Mouse (Mus musculus) neutrophil, adult 5-6 weeks (primary cell): ENCODE data around the gene Snd1. TPM values are rescaled to one million over a fixed set of nuclear protein-coding genes. Genes with fewer than 3 reads are reported as not detected.

Source experiments
- ATAC-seq: fragments of 151-379, 151-347 bp; 2 replicates; pipeline ENCODE4 v1.8.0; 2017; ENCODE audit warnings: mild to moderate bottlenecking, moderate TSS enrichment; ENCODE audit not compliant: insufficient number of reproducible peaks, poor library complexity, low FRiP score, severe bottlenecking; ENCODE audit errors: extremely low read depth
- total RNA-seq: library from RNA; stranded (forward); fragments of 200-1000 nt; gene quantifications from 2 replicates; pipeline ENCODE4 v1.2.3, GENCODE M21; 2017

Gene Snd1
- total RNA-seq, 1 experiment from 2014 or later = 44.2 TPM

DNA sequence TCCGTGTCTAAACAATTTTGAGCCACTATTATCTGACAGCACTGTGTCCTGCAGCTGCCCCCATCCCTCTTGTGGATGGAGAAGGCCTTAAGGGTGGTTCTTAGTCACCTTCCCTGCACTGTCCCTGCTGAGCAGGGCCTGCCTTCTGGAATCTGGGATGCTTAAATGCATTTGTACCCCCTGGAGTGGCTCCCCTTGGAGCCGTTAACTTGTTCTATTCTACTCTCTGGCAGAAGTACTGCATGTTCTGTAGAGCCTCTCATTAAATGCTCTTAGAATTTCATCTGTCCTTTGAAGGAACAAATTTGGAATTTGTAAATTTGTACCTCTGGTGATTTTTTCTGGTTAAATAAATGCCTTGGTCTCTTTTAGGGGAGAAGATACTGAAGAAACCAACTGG is 50.6 kb downstream of the Snd1 start:
- no peak for ATAC-seq

DNA sequence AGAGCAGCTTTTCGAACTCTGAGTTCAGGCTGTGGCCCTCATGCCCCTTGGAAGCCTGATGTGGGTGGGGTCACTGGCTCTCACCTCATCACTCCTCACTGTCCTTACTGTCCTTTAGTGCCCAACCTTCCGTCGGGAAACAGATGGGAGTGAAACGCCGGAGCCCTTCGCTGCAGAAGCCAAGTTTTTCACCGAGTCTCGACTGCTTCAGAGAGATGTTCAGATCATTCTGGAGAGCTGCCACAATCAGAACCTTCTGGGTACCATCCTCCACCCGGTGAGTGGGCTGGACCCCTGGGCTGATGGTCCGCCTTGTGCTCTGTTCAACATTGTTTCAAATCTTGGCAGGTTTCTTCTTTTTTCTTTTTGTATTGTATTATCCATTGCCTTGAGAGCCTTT is 52.5 kb downstream of the Snd1 start:
- no peak for ATAC-seq

DNA sequence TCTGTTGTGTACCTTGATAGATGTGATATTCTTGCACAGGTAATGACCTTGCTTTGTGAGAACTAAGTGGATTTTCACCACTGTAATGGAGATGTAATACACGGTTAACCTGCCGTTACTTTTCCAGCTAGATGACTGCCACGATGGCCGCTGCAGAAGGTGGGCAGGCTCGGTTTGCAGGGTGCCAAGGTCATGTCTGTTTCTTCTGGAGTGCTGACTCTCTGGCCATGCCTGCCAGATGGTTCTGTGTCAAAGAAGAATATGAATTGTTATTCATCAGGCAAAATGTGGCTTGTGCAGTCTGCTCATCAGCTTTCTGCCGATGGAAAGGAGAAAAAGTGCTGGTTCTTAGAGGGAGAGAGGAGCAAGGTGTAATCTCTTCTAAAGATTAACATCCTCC is 53.3 kb downstream of the Snd1 start:
- no peak for ATAC-seq

DNA sequence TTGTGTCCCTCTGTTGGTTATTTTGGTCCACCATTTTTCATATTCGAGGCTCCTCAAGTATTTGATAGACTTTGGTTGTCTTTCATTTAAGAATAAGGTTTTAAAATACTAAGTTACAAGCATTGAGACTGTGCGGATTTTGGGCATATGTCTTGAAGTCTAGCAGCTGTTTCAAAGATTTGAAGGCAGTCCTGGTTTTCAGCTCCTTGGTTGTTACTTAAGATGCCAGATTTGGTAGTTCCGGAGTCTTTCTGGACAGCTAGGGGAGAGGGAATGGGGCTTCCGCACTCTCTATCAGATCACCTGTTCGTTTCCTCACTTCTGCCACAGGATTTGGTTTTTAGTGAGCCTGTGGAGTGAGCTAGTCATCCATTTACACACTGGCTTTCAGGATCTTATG is 61.5 kb downstream of the Snd1 start:
- no peak for ATAC-seq

DNA sequence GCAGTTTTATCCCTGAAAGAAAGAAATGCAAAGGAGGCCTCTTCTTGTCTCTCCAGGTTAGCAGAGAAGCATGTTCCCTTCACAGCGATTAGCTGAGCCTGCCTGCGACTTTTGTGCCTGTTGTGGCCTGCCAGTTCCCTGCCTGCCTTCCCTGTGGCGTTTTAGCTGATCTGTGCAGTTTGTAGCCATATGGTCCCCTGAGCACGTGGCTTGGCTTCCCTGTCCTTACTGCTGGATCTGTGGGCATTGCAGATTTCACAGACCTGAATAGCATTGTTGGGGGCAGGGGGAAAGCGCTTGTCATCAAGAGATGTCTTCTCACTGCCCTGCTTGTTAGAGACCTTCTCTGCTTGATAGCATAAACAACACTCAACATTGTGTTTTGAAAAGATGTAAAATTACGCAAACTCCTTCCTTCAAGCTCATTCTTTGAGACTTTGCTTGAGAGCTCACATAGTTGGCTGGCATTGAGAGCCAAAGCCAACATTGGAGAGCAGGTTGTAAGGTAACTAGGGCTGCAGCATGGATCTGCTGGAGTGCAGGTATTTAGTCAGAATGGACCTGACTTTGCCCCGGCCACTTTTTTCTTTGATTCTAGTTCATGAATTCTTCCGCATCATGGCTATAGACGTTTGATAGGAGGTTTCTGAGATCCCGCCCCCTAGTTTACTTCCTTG is 63.0 kb downstream of the Snd1 start:
- no peak for ATAC-seq

DNA sequence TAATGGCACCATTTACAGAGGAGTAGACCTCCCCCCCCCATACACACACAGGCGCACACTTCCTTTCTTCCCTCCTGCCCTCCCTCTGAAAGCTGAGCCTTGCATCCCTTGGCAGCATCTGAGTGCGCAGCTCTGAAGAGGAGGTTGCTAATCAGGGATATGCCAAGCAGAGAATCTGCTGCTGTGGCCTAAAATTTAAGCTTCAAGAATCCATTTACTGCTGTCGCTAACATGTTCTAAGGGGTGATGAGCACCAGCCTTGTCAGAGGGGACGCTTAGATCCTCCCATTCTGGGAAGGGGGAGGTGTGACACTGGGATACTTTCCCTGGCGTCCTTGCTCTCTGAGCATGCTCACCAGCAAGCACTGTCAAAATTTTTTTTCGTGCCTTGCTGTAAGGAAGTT is 67.4 kb downstream of the Snd1 start:
- ATAC-seq = no peak

DNA sequence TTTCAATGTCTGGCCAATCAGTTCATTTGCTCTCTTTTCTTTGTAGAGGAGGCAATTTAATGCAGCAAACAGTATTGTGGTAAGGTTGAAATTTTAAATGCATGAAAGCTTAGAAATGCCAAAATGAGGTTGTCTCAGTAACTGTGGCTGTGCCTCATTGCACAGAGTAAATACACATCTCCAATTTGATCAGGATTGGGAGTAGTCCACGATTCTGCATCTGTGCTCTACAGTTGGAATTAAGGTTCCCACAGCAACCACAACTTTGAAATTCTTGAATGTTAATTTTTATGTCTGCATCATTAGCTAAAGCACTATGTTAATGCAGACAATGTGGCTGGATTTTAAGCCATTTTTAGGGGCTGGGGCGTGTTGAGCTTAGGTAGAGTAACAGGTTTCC is 72.0 kb downstream of the Snd1 start:
- ATAC-seq = no peak

DNA sequence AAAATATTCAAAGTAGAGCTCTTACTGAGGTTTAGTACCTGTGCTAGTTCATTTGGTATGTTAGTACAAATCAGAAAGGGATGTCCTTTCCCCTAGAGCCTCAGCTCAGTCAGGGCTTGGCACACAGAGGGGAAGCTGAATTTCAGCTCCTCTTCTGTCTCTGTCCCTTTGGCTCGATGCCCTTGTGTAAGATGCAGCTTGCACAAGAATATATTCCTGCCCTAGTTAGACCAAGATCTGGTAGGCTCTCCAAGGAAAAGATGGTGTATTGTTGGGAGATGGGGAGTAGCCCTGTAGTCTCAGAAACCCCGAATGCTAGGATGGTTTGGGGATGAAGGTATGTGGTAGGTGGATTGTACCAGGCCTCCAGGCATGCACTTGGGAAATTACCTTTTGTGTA is 74.4 kb downstream of the Snd1 start:
- no peak for ATAC-seq

DNA sequence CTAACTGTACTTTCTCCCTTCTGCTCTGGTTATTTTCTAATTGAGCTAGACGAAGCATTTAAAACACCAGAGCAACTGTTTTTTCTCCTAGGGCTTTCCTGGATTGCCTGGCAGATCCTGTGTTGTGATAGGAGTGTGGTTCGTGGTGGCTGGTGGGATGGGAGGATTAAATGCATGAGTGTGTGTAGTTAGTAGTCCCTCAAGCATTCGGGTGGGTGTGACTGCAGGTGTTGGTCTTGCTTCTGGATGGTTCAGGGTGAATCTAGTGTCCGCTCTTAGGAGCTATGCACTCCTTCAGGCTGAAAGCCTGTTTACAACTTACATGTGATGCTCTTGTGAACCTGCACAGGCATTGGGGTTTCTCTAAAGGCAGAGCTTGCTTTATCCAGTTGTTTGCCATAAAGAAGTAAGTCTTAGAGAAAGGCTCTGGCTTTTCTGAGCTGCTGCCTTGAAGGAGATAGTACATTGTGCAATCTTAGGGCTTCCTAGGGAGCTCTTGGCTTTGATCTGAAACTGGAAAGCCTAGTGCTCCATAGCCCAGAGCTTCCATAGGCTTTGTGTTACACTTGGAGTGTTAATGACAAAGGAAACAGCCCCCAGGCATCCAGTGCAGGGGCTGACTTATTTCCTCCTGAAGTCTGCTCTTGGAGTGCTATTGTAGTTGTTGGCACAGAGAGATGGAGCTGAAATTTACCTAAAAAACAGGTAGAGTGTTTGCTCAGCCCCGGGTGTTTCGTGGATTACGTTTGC is 75.5 kb downstream of the Snd1 start:
- no peak for ATAC-seq

DNA sequence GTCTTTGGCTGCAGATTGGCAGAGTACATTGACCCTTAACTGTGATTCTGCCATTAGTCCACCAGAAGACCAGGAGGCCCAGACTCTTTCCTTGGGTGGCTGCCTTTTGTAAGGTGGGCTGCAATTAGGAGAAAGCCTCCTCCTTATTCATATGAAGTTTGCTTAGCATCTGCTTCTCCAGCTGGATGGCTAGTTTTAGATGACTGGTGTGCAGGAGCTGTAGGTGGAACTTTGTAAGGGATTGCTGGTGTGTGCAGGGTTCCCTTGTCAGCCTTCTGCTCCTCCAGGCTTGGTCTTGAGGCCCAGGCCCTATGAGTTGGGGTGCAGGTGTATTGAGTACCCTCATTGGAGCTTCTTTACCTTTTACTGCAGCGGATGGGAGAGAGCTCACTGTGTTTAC is 79.5 kb downstream of the Snd1 start:
- no peak for ATAC-seq

DNA sequence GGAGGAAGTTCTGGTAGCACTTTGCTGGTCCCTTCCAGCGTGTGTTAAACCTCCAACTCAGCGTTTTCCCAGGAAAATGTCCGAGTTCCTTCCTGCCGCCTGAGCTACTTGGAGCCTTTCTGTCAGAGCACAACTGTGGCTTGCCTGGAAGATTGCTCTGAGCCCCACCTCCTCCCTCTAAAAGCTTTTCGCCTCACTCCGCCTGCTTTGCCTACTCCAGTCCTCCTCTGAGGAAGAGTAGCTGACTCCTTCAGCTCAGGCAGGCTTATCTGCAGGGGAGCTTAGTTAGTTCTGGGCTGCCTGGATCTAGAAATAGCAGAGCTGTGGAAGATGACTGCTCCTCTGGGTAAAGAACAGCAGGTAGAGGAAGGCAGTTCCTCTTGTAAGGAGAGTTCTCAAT is 80.1 kb downstream of the Snd1 start:
- no peak for ATAC-seq

DNA sequence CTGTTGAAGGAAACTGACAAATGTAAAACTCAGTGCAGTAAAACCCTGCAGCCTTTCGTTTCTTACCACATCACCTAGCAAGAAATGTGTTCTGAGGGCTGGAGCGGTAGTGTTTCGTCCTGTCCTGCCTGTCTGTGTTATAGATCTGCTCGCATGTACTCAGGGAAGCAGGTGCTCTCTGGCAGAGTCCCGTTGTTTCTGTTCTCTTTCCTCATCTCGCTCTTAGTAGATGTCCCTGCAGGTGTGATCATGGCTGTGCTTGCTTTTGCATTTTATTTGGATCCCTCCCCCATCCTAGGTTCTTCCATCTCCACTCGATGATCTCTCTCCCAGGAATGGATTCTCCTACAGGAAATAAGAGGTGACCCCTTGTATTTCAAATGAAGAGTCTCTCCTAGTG is 80.5 kb downstream of the Snd1 start:
- ATAC-seq = no peak

DNA sequence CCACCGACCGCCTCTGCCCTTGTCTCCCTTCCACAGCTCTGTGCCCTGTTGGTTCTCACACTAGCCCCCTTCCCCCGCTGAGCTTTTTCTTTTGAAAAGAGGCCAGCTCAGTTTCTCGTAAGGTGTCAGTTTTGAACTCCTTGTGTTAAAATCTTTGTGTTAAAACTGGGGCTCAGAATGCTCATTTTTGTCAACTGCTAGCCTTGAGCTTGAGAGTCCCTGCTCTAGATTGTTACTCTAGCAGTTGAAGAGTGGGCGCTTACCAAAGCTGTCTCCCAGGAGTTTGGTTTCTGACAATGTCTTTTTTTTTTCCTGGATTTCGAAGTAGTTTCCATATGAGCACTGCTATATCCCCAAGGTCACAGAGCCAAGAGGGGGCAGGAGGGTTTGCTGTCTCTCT is 82.8 kb downstream of the Snd1 start:
- ATAC-seq = no peak

DNA sequence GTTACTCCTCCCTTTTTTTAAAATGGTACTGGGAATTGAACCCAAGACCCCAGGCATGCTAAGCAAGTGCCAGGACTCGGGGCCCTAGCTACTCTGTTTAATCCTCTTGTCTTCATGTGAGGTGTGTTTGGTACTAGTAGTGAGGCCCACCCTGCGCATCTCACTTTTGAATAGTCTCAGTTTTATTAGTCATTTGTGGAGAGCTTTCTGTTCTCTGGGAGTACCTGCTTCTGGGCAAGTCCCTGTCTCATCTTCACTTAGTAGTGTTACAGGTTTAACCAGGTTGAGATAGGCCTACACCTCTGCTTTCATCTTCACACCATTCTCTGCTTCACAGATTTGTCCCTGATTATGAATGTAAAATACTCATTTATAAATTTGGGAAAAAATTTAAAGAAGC is 84.5 kb downstream of the Snd1 start:
- ATAC-seq = no peak

DNA sequence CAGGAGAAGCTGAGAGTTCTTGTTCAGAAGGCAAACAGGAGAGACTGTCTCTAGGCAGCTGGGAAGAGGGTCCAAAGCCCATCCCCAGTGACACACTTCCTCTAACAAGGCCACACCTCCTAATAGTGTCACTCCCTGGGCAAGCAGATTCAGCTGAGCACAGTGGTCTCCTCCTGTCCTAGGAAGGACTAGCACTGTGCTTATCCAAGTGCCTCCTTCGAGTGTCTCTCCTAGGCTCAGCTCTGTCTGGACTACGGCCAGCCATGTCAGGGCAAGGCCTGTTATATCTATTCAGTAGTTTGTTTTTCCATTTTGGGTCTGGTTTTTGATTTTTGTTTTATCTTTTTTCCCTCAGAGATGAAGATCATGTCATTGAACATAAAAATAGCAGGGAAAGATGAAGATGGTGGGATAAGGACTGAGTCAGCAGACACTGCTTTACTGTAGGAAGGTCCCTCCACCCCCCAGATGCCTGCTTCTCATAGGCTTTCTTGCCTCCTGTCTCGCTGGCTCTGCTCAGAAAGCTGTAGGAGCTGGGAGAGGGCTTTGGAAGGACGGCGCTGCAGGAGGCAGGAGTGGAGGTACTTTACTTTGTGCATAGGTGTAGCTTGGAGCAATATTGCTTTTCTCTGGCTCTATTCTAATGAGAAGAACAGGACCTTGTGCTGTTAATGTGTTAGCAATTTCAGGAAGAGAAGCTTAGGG is 86.5 kb downstream of the Snd1 start:
- no peak for ATAC-seq

DNA sequence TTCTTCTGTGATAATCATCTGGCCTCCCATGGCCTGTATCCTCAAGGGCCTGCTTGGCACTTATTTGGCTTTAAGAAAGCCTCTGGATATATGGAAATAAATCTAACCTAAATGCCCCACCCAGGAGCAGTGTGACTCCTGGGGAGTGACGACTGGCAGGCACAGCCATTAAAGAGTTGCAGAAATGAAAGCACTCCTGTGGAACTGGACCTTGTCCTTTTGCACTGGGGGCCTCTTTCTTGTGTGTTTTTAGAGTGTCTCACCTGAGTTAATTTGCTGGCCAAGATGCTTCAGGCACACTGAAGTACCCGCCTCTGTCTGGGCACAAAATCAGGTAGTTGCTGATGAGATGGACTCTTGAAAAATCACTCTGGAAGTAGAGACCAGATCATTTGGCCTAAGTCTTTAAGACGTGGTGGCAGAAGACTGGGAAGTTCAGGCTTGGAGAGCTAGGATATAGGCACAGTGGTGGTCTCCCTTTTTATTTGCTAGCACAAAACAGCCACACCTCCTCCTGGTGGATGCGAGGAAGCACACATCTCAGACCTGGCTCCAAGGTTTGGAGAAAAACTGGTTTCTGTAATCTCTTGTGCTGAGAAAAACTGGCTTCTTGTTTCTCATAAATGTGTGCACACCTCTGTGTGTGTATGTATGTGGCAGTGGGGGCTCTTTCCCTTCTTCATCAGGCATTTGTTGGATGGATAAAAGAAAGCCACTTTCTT is 87.5 kb downstream of the Snd1 start:
- no peak for ATAC-seq

DNA sequence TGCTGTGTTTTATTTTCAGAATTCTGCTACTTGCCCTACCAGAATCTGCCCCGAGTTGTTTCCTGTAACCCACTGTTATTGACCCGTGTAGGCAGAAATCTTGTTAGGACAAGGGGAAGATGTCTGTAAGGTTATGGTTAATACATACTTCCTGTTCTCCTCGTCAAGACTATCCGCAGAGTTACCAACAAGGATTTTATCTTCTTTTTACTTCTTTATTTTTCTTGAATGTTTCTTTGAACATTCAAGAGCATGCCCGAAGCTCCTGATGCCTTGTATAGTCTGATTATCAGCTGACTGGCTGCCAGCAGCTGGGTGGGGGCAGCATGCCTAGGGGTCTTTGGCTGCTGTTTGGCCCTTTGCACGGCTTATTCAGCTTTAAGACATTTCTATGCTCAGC is 93.0 kb downstream of the Snd1 start:
- ATAC-seq = no peak

DNA sequence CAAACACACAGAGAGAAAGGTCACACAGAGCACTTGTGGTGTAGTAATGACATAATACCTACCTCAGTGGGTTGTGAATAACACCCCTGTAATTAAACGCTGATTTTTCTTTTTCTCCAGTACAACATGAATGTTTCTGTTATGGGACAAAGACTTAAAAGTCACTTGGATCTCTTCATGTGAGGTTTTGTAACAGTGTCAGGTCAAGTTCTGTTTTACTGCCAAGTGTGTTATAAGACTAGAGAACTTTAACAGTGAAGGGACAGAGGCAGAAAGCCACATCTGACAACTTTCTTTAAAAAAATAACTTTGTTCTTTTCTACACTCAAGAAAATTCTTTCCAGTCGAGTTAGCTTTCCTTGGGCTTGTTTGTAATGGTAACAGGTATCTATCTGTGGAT is 97.0 kb downstream of the Snd1 start:
- no peak for ATAC-seq

DNA sequence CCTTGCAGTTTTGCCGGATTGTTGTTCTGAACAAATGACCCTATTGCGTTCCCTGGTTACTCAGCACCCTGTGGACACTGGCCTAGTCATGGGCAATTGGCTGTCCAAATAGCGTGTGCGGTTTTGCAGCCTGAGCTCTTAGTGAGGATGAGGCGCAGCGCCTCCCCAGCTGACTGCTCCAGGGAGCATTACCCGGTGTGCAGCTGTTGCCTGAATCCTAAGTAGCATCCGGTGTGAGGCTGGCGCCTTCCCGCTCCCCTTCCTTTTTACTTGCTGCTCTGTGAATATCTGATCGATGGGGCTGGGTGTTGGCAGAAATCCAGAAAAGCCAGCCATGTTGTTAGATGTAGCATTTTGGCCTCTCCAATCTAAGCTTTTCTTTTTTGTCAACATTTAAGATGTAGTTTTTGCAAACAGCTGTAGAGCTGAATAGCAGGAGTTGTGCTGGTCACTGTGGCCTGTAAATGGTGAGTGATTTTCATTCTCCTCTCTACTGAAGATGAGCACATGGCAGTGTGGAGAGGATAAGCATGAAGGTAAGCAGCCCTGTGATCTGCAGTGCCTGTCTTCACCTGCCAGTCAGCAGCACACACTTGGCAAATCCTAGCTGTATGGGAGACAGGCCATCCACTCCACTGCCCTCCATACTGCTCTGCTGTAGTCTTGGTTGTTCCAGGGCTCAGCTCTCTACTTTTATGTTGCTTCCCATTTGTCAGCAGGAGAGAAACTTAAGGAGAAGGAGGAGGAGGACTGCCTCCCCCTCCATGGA is 98.2 kb downstream of the Snd1 start:
- ATAC-seq = no peak
